Mouse (Mus musculus): ENCODE results near the gene Stoml1. TPM values are rescaled to one million over a fixed set of nuclear protein-coding genes. Genes with fewer than 3 reads are reported as not detected.
"Not testable (repeated sequence)": the region's sequence is repeated elsewhere in the genome, so short reads cannot be mapped to it uniquely, and the experiment has no call there.

Gene Stoml1
- total RNA-seq, 2 experiments from 2014 or later: 10.2 to 10.4 TPM

DNA sequence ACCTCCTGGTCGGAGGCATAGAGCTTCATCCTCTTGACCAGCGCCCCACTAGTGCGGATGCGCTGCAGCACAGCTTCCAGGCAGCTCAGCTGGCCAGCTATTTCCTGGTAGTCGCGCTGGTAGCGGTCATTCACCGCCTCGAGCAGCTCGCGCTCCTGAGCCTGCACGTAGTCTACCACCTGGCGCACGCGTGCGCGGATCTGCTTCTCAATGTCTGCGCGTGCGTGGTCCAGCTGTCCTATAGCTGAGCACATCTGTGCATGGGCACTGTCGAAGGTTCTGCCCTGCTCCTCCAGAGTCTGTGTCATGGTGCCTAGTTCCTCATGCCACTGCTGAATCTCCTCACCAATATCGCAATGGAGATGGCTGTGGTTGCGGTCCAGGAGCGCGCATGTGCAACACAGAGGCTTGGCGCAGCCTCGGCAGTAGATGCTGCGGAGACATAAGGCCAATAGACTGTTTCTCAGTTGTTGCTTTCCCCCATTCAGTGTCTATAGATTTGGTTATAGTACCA, 18.4 kb upstream of the Stoml1 start:
- intact Hi-C loops (cut with DNase I): no loop called here
- no peak for DNase-seq

GRCm38 (mm10) chr9:58241780-58242485, 11.0 kb upstream of the Stoml1 start:
- intact Hi-C loops (cut with DNase I): no loop called here
- peak; percentile 39 to 47 for DNase-seq

GRCm38 (mm10) chr9:58242696-58243095, 10.3 kb upstream of the Stoml1 start:
- intact Hi-C loops (cut with DNase I): no loop called here
- no peak for DNase-seq

GRCm38 (mm10) chr9:58243696-58244095, 9.3 kb upstream of the Stoml1 start:
- intact Hi-C loops (cut with DNase I): no loop called here
- DNase-seq: no peak

- intact Hi-C loops (cut with DNase I): loop anchor here (2.0 kb wide), 1 partner anchor 23 kb away; no protein-coding TSS in a partner anchor
- no peak for DNase-seq
These were observed 6.8 kb upstream of the Stoml1 start for GRCm38 (mm10) chr9:58246083-58246591.

GRCm38 (mm10) chr9:58247064-58247759, 5.8 kb upstream of the Stoml1 start:
- intact Hi-C loops (cut with DNase I): loop anchor here (1.0 to 2.0 kb wide), 2 partner anchors 22 to 33 kb away; no protein-coding TSS in a partner anchor

DNA sequence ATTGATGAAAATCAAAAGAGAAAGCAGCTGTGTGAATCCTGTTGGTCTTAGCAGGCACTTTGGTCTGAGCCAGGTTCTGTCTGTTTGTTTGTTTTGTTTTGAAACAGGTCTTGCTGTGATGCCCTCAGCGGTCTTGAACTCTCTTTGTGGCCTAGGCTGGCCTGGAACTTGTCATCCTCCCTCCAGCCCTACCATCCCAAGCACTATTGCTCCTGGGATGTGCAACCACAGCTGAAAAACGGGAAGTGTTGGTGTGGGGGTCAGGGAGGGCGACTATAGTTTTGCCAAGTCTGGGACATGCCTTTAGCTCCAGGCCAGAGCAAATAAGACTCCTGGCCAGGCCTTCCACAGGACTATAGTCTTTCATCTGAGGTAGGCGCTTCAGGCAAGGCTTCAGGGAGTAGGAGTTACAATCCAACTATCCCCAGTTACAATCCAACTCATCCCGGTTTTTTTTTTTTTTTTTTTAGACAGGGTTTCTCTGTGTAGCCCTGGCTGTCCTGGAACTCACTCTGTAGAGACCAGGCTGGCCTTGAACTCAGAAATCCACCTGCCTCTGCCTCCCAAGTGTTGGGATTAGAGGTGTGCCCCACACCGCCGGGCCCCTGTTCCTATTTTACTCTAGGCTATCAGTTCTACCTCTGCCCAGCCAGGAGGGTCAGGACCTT, 4.1 kb upstream of the Stoml1 start:
- peak in 1 of 2 experiments; percentile 27 for DNase-seq
- intact Hi-C loops (cut with DNase I): no loop called here

More at GRCm38 (mm10) chr9:58247064-58247759, 5.8 kb upstream of the Stoml1 start:
- peak; percentile 79 for DNase-seq

GRCm38 (mm10) chr9:58249592-58250192, 3.3 kb upstream of the Stoml1 start, which contains the start of gene Pml:
Pml (minus strand) TSS chr9:58249786.
- intact Hi-C loops (cut with DNase I): loop anchor here (10.0 kb wide), 1 partner anchor 485 kb away; the partner anchor contains the start of gene Clk3
- DNase-seq: peak; percentile 76 to 79

GRCm38 (mm10) chr9:58250322-58250721, 2.6 kb upstream of the Stoml1 start:
- intact Hi-C loops (cut with DNase I): loop anchor here (10.0 kb wide), 1 partner anchor 486 kb away; the partner anchor contains the start of gene Clk3
- no peak for DNase-seq

GRCm38 (mm10) chr9:58250730-58251129, 2.2 kb upstream of the Stoml1 start:
- DNase-seq: not testable (repeated sequence)
- intact Hi-C loops (cut with DNase I): loop anchor here (10.0 kb wide), 1 partner anchor 486 kb away; the partner anchor contains the start of gene Clk3

GRCm38 (mm10) chr9:58253805-58254122, 800 bp downstream of the Stoml1 start:
- intact Hi-C loops (cut with DNase I): loop anchor here (10.0 kb wide), 1 partner anchor 489 kb away; the partner anchor contains the start of gene Clk3
- DNase-seq: not testable (repeated sequence)

DNA sequence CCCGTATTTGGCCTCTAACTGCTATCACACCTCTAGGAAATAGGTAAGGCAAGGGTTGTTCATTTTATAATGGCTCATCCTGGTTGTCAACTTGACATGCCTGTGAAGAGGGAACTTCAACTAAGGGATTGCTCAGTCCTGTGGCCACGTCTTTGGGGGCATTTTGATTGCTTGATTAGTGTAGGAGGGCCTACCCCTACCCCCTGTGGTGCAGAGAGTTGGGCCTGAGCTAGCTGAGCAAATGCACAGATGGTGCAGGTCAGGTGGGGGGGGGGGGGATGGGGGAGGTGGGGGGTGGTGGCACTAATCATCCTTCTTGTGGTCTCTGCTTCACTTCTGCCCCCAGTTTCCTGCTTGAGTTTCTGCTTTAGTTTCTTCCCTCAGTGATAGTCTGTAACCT, 2.1 kb downstream of the Stoml1 start:
- no peak for DNase-seq
- intact Hi-C loops (cut with DNase I): loop anchor here (10.0 kb wide), 1 partner anchor 490 kb away; the partner anchor contains the start of gene Clk3

DNA sequence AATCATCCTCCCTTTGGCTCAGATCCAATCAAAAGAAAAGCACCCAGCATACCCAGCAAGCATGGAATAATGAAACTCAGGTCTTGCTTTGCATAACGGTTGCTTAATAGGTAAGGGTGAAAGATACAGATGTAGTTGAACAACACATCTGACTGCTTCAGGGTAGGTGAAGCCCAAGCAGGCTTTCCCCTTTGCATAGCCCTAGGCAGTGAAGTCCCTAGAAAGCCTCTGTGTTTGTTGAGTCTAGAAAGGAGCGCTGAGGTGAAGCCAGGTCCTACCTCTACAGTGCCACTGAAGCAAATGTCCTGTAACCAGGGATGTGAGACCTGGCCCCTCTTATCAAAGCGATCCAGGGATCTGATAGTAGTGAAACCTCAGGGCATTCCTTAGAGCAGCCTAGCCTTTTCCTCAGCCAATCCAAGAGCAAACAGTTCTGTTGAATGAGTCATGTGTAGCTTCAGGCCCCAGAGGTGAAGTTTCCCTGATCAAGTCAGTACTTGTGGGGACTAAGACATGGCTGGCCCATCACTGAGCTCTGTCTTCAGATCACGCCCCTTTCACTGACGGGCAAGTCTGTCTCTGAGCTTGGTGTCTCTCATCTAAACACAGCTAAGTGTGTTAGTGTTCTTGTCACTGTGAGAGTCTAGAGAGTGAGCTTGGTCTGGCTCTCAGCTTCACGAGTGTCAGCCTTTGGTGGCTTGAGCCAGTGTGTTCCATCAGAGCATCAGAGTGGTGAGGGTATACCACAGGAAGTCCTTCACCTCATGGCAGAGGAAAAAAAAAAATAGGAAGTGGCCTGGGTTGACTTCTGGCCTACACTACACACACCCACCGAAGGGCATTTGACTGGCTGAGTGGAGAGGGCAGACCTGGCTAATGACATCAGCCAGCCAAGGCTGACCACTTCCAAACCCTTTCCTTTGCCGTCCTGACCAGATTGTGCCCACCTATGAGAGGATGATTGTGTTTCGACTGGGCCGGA, 3.0 kb downstream of the Stoml1 start:
- intact Hi-C loops (cut with DNase I): loop anchor here (10.0 kb wide), 1 partner anchor 491 kb away; the partner anchor contains the start of gene Clk3
- no peak for DNase-seq

GRCm38 (mm10) chr9:58262507-58262906, 9.5 kb downstream of the Stoml1 start:
- intact Hi-C loops (cut with DNase I): no loop called here
- no peak for DNase-seq

DNA sequence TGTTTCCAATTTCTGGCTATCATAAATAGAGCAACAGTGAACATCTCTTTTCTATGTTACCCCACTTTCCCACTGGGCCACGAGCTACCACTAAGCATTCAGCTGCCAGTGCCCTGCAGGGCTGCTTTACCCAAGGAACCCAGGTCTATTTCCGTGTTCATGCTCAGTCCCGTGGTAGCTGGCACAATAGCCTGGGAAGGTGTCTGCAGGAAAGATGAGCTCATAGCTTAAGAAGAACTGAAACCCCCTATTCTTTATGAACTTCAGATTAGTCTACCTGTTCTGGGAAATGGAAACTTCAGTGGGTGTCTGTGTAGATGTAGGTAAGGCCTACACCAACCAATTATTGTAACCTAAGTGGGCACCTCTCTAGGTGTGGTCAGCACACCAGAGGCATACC, 12.4 kb downstream of the Stoml1 start:
- intact Hi-C loops (cut with DNase I): no loop called here
- no peak for DNase-seq

DNA sequence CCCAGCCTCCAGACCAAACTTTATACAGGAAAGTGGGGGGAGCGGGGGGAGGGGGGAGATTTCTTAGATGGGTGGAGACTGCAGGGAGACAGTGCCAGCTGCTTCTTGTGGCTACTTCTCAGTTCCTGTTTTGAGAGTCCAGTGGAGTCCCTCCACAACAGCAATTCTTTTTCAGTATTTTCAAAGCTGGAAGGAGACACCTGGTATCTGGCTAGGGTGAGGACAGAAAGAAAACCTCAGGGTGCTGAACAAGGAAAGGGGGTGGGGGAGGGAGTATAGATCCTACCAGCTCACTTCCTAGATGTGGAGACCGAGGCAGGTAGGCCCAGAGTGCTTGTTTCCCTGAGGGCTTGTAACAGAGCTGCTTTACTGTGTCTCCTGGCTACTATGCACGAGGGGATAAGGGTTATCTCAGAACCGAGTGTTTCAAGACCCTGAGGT, 13.6 kb downstream of the Stoml1 start:
- intact Hi-C loops (cut with DNase I): no loop called here
- no peak for DNase-seq

GRCm38 (mm10) chr9:58267046-58267445, 14.1 kb downstream of the Stoml1 start:
- intact Hi-C loops (cut with DNase I): no loop called here

GRCm38 (mm10) chr9:58268384-58269313, 15.7 kb downstream of the Stoml1 start:
- peak; percentile 59 to 72 for DNase-seq
- intact Hi-C loops (cut with DNase I): loop anchor here (1.0 to 2.0 kb wide), 2 partner anchors 22 to 42 kb away; no protein-coding TSS in a partner anchor

More at GRCm38 (mm10) chr9:58267046-58267445, 14.1 kb downstream of the Stoml1 start:
- no peak for DNase-seq

All from heart, postnatal 36 days (tissue).